Mouse (Mus musculus) erythroblast, embryonic 14.5 days (primary cell): ENCODE results near the gene Anks1b.

Experiments
- GATA1 ChIP-seq: IDR thresholded peaks from 2 replicates; pipeline ENCODE4 v1.6.1; 2012; ENCODE audit warnings: low read length, inconsistent platforms, mixed read lengths
- TAL1 ChIP-seq: IDR thresholded peaks from 3 replicates; pipeline ENCODE4 v1.6.1; 2012; ENCODE audit warnings: low read length, inconsistent platforms, mixed read lengths

DNA sequence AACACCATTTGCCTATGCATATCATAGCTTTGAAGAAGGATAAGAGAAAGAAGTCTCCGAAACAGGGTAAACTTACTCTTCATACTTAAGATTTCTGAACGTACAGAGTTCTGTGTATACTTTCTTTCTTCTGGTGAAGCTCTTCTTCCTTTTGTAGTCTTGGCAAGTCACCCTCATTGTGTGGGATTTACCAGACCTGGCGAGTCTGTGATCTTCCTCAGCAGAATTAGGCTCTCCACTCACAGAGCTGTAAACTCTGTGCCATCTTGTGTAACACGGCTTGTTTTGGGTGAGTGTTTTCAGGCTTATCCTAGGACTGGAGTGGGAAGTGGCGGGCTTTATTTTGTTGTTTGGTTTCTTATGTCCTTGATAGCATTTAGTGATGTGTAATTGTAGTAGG is 120.9 kb downstream of the Anks1b start:
- no peak for TF ChIP-seq GATA1
- TF ChIP-seq TAL1, result no peak
